Mouse (Mus musculus): ENCODE data around the gene Dtx3.
"Not testable (repeated sequence)": the region's sequence is repeated elsewhere in the genome, so short reads cannot be mapped to it uniquely, and the experiment has no call there.

The Dtx3 gene

DNA sequence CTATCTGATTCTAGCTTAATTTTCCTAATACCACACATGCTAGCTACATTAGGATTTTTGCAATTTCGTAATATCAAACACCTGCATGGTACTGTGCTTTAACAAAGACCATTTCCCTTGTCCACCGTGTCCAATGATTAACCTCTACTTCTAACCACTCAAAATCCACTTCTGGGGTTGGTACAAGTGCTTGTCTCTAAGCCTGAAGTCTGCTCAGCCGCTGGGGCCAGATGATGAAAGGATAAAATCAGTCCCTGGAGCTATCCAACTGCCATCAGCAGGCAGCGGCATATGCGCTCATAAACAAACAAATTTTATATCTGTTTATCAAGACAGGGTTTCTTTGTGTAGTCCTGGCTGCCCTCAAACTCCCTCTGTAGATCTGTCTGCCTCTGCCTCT lies 9.1 kb upstream of the Dtx3 start:
- DNase-seq (ENCODE audit: extremely low spot score, low spot score), result no peak

DNA sequence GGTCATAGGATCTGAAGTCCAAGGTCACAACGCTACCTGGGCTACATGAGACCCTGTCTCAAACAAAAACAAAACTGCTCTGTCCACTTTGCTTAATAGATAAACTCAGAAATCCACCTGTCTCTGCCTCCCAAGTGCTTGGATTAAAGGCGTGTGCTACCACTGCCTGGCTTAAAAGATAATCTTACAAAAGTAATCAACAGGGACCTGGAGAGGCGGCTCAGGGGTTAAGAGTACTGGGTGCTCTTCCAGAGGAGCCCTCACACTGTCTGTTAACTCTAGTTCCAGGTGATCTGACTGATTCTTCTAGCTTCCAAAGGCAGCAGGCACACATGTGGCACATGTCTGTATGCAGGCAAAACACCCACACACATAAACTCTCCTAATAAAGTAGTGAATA lies 7.6 kb upstream of the Dtx3 start:
- DNase-seq (ENCODE audit: extremely low spot score, low spot score), result no peak

DNA sequence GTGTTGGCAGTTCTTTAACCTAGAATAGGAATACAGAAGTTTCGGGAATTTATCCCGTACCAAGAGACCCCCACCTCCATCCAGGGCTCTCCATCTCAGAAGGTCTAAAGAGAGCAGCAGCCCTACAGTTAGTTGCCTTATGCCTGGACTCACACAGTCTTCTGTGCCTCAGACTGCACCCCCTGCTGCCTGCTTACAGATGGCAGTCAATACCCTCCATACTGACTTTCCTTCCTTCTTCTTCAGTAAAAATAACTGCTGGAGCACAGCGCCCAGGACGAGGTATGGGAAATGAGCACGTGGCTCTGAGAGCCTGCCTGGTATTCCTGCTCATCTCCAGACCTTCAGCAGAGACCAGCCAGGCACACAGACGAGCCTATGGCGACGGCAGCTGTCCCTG lies 4.8 kb upstream of the Dtx3 start:
- no peak for DNase-seq (ENCODE audit: extremely low spot score, low spot score)

DNA sequence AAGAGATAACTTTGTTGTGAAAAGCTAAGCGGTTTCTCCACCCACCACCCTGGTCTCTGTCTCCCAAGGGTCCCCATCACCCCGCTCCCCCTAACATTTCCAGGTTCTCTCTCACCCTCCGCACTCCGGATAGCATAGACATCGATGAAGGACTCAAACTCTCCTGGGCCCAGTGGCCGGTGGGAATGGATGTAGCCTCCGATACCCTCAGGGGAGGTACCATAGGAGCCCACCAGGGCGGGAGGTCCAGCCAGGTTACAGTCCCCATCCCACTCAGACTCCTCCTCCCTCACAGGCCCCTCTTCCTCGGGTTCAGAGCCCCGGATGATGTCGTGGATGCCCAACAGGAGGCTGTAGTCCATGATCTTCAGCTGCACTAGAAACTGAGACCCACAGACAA lies 3.9 kb upstream of the Dtx3 start:
- DNase-seq (ENCODE audit: extremely low spot score, low spot score), result no peak

DNA sequence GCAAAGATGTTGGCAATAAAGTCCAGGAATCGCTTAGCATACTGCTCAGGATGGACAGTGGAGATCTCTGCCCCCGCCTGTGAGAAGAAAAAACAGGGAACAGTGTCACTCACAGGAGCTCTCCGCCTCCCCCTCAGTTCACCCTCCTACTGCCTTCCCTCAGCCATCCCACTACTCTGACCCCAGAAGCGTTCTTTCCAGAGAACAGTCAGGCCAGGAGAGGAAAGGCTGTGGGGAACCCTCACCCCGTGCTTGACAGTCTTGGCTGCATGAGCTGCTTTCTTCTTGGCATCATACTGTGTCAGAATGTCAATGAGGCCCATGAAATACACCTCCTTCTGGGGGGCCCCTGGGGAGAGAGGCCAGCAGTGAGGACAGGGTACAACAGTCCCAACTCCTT lies 3.5 kb upstream of the Dtx3 start:
- DNase-seq (ENCODE audit: extremely low spot score, low spot score), result no peak

DNA sequence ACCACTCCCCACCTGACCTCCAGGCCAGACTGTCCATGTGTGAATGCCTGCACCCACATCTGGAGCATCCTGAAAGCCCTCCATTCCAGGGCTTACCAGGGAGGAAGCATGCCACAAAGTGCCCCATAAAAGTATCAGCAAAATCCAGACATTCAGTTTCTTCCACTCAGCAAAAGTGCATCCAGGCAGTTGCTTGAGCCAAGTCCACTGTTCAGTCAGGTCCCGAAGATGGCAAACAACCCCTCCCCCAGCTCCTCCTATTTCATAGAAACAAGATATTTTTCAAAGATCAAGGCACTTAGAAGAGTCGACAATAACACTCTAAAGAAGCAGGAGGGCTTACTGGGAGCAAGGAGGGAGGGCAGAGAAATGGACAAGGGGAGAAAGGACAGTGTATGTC lies 3.0 kb upstream of the Dtx3 start:
- no peak for DNase-seq (ENCODE audit: extremely low spot score, low spot score)

DNA sequence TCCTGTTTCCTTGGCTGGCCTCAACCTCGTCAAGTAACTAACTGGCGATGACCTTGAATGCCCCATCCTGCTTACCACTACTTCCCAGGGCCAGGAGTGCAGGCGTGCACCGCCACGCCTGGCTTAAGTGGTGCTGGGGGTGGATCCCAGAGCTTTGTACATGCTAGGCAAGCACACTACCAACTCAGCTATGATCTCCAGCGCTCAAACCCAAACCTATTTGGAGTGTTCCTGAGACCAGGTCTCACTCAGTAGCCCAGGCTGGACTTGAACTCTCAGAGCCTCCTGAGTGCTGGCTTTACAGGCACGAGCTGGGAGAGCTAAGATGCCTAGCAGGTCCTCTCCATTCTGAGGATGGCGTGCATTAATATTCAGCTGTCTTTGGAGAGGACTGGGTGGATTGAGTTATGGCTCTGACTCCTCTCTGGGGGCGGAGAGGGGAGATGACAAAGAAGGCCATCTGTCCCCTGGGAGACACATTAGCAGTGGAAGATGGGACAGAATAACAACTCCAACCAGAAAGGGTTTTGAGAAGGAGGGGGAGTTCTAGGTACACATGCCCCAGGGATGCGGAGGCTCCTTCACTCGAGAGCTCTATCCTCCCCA lies 2.1 kb upstream of the Dtx3 start:
- DNase-seq (ENCODE audit: extremely low spot score, low spot score), result no peak

DNA sequence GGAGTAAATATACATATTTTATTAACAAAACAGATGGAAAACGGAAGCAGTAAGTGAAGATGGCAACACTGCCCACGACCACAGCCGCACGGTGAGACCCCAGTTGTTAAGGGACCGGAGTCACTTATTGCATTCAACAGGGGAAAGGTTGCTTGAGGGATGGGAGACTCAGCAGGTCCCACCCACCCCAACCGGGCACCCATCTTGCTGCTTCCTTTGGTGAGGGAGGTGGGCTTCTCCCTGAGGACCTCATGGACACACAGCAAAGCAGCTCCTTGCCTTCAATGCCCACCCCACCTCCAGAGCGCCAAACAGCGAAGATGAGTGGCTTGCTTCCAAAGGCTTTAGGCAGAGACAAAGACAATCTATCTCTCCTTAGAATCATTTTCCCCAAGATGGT lies 1.6 kb upstream of the Dtx3 start:
- no peak for DNase-seq (ENCODE audit: extremely low spot score, low spot score)

DNA sequence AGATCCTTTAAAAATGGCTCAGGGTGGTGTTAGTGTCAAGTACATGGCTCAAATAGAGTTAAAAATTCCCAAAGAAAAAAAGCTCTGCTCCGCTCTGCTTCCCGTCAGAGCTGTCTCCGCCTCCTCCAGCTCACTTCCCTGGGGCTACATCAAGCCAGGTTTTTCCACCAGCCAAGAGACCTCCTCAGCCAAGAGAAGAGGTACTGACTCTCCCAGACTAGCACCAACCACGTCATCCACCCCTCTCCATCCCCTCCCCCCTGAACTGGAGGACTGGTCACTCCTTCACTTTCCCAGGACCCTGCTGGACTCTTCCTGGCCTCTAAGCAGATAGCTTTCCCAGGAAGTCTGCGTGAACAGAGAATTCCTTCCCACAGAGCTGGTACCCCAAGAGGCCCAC lies 864 bp upstream of the Dtx3 start:
- DNase-seq (ENCODE audit: extremely low spot score, low spot score), result peak; percentile 42

DNA sequence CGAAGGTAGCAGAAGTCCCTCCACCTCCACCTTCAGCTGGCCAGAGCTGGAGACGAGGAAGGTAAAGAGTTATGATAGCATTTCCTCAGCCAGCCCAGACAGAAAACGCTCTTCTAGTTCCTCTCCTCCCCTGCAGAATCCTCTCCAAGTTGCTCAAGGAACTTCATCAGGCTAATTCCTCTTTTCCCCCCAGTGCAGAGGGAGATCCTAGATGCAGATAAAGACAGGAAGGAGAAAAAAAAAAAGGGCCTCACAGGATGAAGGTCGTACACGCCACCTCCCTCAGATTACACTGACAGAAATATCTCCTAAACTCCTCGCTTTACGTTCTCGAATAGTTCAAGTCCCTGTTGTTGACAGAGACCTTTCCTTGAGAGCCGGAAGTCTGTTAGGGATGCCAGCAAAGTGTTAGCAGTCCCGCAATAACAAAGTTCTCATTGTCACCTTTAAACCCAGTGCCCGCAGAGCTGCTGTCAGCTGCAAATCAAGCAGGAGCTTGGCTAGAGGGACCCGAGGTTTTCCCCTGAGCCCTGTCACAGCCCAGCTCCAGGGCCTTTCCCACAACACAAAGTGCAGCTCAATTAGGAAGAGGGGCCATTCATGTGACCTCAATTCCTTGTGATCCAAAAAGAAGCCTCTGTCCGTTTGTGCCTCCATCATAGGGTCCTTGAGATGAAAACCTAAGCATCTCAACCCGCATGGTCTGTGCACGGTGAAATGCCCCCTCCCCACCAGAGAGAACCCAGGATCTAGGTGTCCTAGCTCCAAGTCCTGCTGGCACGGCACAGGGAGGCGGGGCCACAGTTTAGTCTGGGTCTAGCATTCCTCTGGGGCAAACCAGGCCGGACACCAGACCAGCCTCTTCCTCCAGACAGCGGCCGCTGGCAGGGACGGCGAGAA lies 850 bp downstream of the Dtx3 start:
- peak; percentile 39 for DNase-seq (ENCODE audit: extremely low spot score, low spot score)

DNA sequence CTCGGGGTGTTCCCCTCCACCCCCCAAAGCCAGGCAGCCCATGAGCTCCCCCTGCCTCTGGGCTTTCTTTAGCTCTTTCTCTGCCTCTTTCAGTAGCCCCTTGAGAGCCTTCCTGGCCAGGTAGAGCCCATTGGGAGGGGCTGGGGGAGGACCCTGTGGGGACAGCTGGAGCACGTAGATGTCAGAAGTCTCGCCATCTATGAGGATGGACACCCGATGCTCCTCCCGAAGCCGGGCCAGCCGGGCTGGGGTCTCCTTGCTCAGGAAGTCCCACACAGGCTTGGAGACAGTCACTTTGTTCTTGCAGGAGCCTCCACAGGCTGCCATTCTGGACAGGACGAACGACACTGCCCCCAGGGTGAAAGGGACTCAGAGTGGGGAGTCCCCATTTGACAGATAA lies 2.5 kb downstream of the Dtx3 start:
- DNase-seq (ENCODE audit: extremely low spot score, low spot score), result no peak

DNA sequence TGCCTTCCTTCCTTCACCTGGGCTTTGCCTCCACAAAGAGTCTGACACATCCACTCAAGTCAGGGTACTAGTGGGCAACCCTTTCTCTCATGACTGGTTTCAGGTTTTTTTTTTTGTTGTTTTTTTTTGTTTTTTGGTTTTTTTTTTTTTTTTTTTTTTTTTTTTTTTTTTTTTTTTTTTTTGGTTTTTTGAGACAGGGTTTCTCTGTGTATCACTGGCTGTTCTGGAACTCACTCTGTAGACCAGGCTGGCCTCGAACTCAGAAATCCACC lies 3.5 kb downstream of the Dtx3 start:
- DNase-seq (ENCODE audit: extremely low spot score, low spot score), result not testable (repeated sequence)

DNA sequence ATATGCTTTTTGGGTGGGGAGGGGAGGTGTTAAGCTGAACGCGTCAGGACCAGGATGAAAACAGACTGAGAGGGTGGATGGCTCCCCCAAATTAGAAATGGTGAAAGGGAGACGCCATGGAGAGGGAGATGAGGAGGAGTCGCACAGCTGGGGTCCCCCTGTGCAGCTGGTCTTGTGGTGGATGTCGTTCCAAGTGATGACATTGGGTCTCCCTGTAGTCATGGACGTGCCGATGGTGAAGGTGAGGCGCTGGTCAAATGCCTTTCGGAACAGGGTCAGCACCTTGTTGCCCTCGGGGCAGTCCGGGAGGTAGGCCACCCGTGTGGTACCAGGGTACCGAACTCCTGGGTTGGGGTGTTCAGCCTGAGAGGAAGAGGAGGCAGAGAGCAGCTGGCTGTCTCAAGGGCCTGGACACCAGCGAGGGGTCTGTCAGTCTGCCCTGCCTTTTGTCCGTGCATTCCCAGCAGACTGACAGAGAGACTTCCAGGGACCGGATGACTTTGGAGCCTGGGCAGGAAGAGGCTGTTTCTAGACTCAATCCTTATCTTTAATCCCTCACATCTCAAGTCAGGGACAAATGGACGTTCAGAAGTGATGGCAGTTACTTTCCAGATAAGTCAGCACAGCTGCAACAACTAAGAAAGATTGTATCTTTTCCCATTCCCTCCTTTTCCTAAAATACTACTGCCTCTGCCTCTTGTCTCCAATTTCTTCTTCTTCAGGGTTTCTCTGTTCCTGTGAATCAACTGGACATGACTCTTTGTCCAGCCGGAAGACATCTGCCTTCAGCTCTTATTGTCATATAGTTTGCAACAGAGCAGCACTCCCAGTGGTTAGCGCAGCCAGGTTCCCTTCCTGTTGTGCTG lies 4.1 kb downstream of the Dtx3 start:
- no peak for DNase-seq (ENCODE audit: extremely low spot score, low spot score)

DNA sequence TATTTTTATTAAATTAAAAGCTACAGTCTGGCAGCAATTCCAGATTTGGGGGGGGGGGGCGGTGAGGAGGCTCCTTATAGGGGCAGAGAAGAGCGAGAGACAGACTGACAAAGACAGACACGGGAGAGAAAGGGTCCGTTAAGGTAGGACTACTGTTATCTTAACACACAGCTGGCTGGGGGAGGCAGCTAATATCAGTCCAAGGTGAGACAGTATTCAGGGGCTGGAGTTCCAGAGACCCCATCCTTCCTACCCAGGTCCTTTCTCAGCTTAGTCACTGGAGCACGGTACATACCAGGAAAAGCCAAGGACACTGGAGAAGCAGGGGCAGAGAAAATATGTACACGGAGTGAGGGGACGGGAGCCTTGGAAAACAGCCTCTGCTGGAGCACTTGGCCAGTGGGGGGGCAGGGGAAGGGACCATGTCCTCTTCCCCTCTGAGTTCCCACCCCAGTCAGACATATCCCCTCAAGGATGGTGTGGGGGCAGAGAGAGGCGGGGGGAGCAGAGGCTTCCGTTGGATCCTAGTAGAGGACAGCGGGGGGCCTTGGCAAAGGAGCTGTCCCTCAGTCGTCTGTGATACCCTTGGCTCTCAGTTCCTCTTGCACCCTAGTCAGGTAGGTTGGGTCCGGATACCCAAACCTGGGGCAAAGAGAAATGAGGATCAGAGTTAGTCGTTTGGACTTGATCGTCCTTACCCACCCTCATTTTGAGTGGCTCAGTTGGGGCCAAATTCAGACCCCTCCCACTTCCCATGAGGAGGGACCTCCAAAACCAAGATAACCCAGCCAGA lies 4.9 kb downstream of the Dtx3 start:
- DNase-seq (ENCODE audit: extremely low spot score, low spot score), result no peak

DNA sequence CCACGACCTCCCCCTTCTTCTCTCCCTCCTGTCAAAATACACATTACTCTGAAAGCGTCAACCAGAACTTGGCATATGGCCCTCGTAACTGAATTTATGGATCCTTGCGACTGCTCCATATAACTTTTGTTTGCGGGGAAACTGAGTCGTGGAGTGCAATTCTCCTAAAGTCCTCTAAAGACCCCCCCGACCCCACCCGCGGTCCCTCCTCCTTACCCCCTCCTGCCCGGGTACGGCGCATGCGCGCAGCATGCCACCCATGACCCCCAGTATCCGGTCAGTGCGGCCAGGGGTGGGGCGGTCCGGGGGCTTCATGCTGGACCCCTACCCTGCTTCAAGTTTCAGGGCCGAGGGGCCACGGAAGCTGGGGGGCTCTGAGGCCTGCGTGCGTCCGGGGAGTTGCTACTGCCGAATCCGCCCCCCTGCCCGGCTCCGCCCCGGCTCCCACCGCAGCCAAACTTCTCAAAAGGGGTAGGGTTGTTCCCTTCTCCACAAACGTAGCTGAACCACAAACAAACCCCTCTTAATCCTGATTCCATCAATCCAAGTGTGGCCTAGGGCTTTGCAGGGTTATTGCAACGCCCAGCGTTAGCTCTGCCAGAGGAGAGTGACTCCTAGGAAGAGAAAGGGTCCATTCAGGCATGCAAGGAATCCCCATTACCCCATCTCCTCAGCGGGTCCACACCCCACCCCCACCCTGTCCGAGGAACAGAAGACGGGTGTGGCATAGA lies 5.7 kb downstream of the Dtx3 start, which contains the start of gene Arhgef25:
Arhgef25 (minus strand) TSS at position 433 of the 731 bp plus-strand sequence.
- DNase-seq (ENCODE audit: extremely low spot score, low spot score), result peak; percentile 75

DNA sequence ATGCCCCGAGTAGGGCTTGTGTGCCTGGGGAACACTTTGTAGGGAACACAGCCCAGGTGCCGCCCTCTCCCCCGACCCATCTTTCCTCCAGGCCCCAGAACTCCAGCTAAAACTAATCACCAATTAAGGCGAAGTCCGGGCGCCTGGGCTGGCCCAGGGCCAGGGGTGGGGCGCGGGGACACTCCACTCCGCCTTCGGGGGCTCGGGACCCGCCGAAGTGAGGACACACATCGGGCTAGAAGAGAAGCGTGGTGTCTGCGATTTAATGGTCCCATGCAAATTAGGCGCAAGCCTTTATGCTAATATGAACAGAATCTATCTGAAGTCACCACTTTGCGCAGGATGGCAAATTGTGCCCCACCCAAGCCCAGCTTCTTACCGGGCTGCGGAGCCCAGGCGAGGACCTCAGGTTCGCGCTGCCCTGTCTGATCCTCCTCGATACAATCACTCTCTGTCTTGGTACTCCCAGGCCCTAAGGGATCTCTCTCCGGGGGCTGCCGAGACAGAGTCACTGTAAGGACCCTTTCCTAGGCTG lies 6.3 kb downstream of the Dtx3 start:
- peak; percentile 67 for DNase-seq (ENCODE audit: extremely low spot score, low spot score)

DNA sequence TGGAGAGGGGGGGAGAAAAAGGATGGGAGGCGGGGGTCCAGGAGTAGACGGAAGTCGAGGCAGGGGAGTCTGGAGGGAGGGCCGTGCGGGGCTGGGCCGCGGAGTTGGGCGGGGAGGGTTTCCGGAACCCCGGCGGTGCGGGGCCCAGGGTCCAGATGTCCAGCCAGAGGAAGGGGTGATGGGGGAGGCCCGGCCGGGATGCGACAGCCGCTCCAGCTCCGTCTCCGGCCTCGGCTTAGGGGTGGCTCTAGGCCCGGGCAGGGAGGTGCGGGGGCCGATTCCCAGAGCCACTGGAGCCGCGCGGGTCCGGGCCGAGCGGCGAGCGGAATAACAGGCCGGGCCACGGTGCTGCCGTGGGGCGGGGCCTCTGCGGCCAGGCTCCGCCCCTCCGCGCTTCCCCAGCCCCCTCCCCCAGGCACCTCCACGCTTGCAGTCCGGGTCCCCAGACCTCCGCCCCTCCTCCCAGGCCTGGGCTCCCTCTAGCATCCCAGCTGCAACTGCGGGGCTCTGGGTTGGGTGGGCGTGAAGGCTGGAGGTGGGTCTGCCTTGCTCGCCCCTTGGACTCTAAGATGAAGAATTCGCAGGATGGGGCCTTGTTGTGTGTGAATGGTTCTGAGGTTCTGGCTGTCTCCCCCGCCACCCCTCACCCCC lies 6.9 kb downstream of the Dtx3 start:
- DNase-seq (ENCODE audit: extremely low spot score, low spot score), result peak; percentile 89

DNA sequence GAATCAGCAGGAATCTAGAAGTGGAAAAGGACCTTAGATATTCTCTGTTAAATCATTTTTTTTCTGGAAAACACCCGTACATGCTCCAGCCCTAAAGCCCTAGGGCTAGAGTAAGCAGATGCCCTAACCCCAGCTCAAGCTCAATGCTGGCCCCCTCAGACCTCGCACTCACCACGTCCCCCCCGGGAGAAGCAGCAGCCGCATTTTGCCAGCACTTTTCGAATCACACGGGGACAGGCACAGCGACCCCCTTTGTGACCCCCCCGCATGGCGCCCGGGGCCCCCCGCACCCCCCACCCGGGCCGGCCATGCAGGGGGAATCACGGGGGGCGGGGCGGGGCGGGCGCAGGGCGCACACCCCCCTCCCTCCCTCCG lies 7.5 kb downstream of the Dtx3 start:
- DNase-seq (ENCODE audit: extremely low spot score, low spot score), result no peak

DNA sequence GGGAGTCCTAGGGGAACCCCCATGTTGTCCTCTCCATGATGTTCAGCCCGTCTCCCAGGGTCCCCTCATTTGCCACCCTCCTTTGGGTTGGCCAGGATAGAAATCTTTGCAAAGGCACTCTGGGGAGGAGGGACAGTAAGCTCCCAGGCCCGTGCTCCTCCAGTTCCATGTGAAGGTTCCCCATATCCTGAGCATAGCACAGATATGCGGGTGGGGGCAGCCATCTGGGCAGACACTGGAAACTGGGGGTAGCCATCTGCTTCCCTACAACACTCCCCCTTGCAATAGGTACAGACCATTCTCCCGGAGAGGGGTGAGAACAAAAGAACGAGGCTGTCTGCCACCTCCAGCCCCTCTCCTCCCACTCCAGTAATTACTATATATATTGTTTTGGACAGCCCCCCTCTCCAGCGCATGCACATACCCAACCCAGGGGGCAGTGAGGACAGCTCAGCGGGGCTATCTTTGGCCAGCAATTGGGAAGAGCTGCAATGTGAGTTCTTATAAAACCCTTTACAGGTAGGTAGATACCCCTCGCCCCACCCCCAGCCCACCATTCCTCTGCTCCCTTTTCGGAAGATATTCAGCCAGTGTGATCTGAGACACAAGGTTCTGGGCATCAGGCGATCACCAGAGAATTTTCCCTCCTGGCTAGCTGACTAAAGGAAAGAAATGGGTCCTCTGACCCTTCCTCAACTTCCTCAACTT lies 8.0 kb downstream of the Dtx3 start:
- no peak for DNase-seq (ENCODE audit: extremely low spot score, low spot score)
